Mouse (Mus musculus) midbrain, embryonic 10.5 days (tissue): Measurements from ENCODE around the gene Synj2. TPM values are rescaled to one million over a fixed set of nuclear protein-coding genes. Genes with fewer than 3 reads are reported as not detected.

Experiments
- DNase-seq: peaks from one replicate; pipeline ENCODE4 v3.0.0-alpha.2; 2017; ENCODE audit warnings: low spot score
- H3K27ac ChIP-seq: fragments of 300-500 bp; sonication (generic); replicated peaks from 2 replicates; pipeline ENCODE4 v1.5.1; 2016; ENCODE audit warnings: mild to moderate bottlenecking
- H3K27me3 ChIP-seq: fragments of 300-500 bp; sonication (generic); 2 replicates; pipeline ENCODE4 v1.6.1; 2016; ENCODE audit warnings: low read depth, mild to moderate bottlenecking; ENCODE audit not compliant: poor library complexity, severe bottlenecking
- H3K36me3 ChIP-seq: fragments of 300-500 bp; sonication (generic); 2 replicates; pipeline ENCODE4 v1.6.1; 2016; ENCODE audit warnings: mild to moderate bottlenecking, moderate library complexity
- H3K4me1 ChIP-seq: fragments of 300-500 bp; sonication (generic); 2 replicates; pipeline ENCODE4 v1.6.1; 2016
- H3K4me3 ChIP-seq: fragments of 300-500 bp; sonication (generic); 2 replicates; pipeline ENCODE4 v1.5.1; 2016; ENCODE audit warnings: mild to moderate bottlenecking, moderate library complexity
- H3K9me3 ChIP-seq: fragments of 300-500 bp; sonication (generic); replicated peaks from 2 replicates; pipeline ENCODE4 v1.6.1; 2016; ENCODE audit warnings: mild to moderate bottlenecking
- WGBS: fragments of 180-500 bp; shearing (Covaris S2); methylation state at CpG from one replicate; pipeline ENCODE4 v1.1.7; 2016; 5-methylcytosine and 5-hydroxymethylcytosine counted together
- polyA plus RNA-seq: library from polyadenylated mRNA; unstranded; fragments of >200 nt; fragmentation: Nextera tagmentation; extraction: Ambion mirVana; gene quantifications from 2 replicates; pipeline ENCODE4 v1.2.1, GENCODE M21; 2016

Synj2 gene
- polyA plus RNA-seq, 1 experiment from 2014 or later, result 0.88 TPM

DNA sequence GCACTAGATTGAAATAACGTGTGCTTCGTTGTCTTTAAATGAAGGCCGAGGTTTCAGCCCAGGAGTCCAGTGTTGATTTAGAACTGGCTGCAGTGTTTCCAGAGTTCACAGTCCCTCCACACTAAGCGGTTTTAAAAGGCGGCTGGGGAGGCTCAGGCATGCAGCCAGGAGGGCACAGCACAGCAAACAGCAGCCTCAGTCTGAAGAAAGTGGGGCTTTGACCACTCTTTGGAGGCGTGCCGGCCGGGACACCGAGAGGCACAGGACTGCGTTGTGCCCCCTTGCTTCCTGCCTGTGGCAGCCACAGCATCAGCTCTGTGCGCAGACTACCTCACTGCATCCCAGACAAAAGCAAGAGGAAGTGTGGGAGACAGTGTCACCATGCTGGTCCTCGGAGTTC is 29.5 kb upstream of the Synj2 start:
- Histone ChIP-seq H3K9me3 (no peaks in the 10 kb centered on the region), H3K36me3 (peaks cover 8% of the 10 kb centered on the region; the same call in 1 of the 2 replicates), H3K4me3 (no peak overlapping the region), H3K27me3 (no peaks in the 10 kb centered on the region), H3K27ac (no peak overlapping the region), H3K4me1 (peaks cover 8% of the 10 kb centered on the region; the same call in 1 of the 2 replicates)
- no peak for DNase-seq
- 75% methylated on average over 12 of the region's 12 CpGs for WGBS

DNA sequence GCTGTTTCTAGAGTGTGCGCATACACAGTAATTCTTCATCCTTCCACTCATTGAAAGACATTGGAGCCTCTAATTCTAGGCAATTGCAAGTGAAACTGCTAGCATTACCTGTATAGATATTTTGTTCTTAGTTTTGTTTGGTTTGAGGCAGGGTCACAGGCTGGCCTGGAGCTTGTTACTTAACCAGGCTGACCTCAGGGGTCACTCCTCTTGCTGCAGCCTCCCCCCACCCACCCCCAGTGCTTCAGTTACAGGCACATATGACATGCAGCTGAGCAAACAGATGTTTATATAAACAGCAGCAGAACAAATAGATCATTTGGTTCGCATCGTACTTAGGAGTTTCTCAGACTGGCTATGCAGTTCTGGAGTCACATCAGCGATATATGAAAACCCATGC is 28.3 kb upstream of the Synj2 start:
- no peak overlapping the region for H3K27ac ChIP-seq
- H3K9me3 ChIP-seq, result no peaks in the 10 kb centered on the region
- peaks cover 8% of the 10 kb centered on the region; the same call in 1 of the 2 replicates for H3K4me1 ChIP-seq
- no peaks in the 10 kb centered on the region for H3K27me3 ChIP-seq
- WGBS, result 88% methylated on average over 4 of the region's 4 CpGs
- H3K4me3 ChIP-seq, result no peak overlapping the region
- DNase-seq, result no peak
- H3K36me3 ChIP-seq, result peaks cover 7% of the 10 kb centered on the region; the same call in 1 of the 2 replicates

DNA sequence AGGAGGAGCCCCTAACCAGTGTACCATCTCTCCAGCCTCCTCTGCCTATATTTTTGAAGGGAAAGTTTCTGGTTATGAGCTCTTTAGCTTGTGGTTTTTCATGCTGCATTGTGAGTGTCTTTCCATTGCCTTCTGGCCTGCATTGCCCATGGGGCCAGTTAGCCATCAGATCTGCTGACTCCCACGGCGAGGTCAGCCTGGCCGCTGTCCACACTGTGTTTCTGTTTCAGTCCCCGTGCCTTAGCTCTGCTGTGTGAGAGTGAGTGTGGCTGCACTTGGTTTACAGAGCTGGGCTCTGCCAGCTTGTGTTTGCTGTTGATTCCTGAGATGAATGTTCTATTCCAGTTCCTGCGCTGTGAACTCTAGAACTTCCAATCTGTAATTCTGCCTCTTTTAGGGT is 26.9 kb upstream of the Synj2 start:
- Histone ChIP-seq H3K9me3 (no peaks in the 10 kb centered on the region), H3K27me3 (no peaks in the 10 kb centered on the region), H3K4me1 (peaks cover 8% of the 10 kb centered on the region; the same call in 1 of the 2 replicates), H3K27ac (no peak overlapping the region), H3K4me3 (no peak overlapping the region), H3K36me3 (peaks cover 11% of the 10 kb centered on the region)
- 88% methylated on average over 5 of the region's 5 CpGs for WGBS
- DNase-seq, result no peak

DNA sequence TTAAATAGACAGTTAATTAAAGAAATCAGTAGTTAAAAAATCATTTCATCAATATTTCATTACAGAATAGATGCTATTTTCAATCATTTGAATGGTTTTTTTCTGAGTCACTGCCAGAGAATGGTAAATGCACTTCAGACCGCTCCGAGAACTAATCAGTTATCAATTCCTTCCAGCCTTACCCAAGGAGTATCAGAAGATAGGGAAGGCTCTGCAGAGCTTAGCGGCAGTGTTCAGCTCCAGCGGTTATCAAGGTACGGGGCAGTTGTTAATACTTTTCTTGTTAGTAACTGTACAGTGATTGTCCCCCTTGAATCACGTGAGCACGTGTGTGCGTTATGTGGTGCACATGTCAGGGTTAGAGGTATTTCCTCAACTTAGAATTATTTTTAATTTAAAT is 19.1 kb upstream of the Synj2 start:
- no peaks in the 10 kb centered on the region for H3K9me3 ChIP-seq
- no peak for DNase-seq
- H3K4me1 ChIP-seq, result no peaks in the 10 kb centered on the region
- no peak overlapping the region for H3K4me3 ChIP-seq
- H3K27me3 ChIP-seq, result no peaks in the 10 kb centered on the region
- 92% methylated on average over 8 of the region's 8 CpGs for WGBS
- H3K36me3 ChIP-seq, result peaks cover 46% of the 10 kb centered on the region
- H3K27ac ChIP-seq, result no peak overlapping the region

DNA sequence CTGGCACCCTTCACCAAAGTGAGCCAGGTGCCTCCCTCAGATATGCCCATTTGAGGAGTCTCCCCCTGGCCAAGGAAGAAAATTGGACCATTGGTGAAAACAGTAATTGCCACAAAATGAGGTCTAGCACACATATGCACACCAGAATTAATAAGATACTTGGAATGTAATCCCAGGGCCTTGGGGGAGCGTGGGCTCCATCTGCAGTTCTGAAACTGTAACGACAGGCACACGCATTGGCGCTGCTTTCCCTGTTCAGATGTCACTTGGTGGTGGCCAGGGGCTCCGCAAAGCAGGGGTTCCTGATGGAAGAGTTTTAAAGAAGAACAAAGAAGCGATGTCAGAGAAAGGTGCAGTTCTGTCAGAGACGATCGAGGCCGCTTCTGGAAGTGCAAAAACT is 17.8 kb upstream of the Synj2 start:
- Histone ChIP-seq H3K4me1 (no peaks in the 10 kb centered on the region), H3K27me3 (no peaks in the 10 kb centered on the region), H3K9me3 (no peaks in the 10 kb centered on the region), H3K36me3 (peaks cover 58% of the 10 kb centered on the region), H3K4me3 (no peak overlapping the region), H3K27ac (no peak overlapping the region)
- 69% methylated on average over 9 of the region's 9 CpGs for WGBS
- no peak for DNase-seq

DNA sequence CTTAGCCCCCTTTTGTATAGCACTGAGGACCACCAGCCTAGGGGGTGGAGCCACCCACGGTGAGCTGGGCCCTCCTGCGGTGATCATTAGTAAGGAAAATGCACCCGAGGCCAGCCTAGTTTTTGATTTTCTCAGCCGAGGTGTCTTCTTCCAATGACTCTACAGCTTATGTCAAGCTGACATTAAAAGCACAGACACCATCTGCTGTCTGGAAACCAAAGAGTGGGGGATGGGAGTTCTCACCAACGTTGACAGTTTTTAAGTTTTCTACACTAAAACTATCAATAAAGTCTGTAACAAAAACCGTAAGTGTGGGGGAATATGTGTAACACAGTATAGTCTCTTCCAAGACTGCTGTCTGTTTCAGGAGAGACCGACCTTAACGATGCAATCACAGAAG is 16.8 kb upstream of the Synj2 start:
- DNase-seq, result no peak
- H3K4me1 ChIP-seq, result no peaks in the 10 kb centered on the region
- H3K9me3 ChIP-seq, result no peaks in the 10 kb centered on the region
- H3K4me3 ChIP-seq, result no peak overlapping the region
- peaks cover 50% of the 10 kb centered on the region for H3K36me3 ChIP-seq
- no peak overlapping the region for H3K27ac ChIP-seq
- WGBS, result 71% methylated on average over 8 of the region's 8 CpGs
- no peaks in the 10 kb centered on the region for H3K27me3 ChIP-seq

DNA sequence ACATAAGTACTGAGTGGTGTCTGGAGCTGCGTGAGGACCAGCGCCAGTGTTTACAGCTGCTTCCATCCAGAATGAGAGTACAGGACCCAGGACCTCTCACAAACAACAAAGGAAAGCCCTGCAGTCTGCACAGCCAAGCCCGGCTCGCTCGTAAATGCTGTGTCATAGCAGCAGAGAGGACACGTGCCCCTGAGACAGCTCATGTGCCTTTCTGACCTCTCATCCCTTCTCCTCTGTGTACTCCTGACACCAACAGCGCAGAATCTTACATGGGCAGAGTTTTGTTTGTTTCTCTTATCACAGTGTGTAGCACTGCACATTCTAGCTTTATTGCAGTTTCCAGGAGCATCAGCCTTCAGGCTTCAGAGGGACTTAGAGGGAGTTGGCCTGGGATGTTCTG is 14.4 kb upstream of the Synj2 start:
- Histone ChIP-seq H3K4me1 (no peaks in the 10 kb centered on the region), H3K36me3 (peaks cover 46% of the 10 kb centered on the region), H3K27me3 (no peaks in the 10 kb centered on the region), H3K27ac (no peak overlapping the region), H3K4me3 (no peak overlapping the region), H3K9me3 (no peaks in the 10 kb centered on the region)
- no peak for DNase-seq
- WGBS, result 81% methylated on average over 7 of the region's 7 CpGs

DNA sequence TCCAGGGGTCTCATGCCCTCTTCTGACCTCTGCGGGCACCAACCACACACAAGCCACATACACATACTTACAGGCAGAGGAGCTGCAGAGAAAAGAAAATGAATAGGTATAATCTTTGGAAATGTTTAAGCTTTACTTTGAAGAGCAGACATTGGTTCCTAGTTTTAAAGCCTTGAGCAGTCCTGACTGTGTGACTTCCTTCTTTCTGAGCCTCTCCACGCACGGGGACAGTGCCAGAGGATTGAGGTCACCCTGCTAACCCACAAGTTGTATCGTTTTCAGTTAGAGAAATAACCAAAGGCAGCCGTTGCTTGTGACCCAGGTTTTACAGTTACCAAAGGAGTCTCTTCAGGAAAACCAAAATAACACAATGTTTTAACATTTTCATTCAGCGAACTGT is 12.0 kb upstream of the Synj2 start:
- Histone ChIP-seq H3K27ac (no peak overlapping the region), H3K36me3 (peaks cover 37% of the 10 kb centered on the region), H3K27me3 (no peaks in the 10 kb centered on the region), H3K9me3 (no peaks in the 10 kb centered on the region), H3K4me1 (peaks cover 2% of the 10 kb centered on the region), H3K4me3 (no peak overlapping the region)
- DNase-seq, result no peak
- 90% methylated on average over 6 of the region's 6 CpGs for WGBS

DNA sequence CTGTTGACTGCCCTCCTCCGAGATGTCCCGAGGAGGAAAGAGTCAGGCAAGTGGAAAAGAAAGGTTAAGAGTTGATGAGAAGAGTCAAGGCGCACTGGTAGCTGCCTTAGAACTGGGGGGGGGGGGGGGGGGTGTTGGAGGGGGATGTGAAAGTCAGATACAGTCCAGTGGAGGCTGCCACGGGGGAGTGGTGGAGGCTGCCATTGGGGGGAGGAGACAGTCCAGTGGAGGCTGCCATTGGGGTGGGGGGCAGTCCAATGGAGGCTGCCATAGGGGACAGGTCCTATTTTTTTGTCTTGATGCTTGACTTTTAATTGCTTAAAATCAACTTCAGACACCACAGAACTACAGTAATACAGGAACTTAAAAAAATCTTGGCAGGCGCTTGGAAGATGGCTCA is 8.9 kb upstream of the Synj2 start:
- Histone ChIP-seq H3K9me3 (no peaks in the 10 kb centered on the region), H3K27me3 (peaks cover 2% of the 10 kb centered on the region), H3K4me1 (peaks cover 25% of the 10 kb centered on the region), H3K36me3 (peaks cover 21% of the 10 kb centered on the region), H3K27ac (no peak overlapping the region), H3K4me3 (no peak overlapping the region)
- DNase-seq, result no peak
- 82% methylated on average over 5 of the region's 5 CpGs for WGBS

DNA sequence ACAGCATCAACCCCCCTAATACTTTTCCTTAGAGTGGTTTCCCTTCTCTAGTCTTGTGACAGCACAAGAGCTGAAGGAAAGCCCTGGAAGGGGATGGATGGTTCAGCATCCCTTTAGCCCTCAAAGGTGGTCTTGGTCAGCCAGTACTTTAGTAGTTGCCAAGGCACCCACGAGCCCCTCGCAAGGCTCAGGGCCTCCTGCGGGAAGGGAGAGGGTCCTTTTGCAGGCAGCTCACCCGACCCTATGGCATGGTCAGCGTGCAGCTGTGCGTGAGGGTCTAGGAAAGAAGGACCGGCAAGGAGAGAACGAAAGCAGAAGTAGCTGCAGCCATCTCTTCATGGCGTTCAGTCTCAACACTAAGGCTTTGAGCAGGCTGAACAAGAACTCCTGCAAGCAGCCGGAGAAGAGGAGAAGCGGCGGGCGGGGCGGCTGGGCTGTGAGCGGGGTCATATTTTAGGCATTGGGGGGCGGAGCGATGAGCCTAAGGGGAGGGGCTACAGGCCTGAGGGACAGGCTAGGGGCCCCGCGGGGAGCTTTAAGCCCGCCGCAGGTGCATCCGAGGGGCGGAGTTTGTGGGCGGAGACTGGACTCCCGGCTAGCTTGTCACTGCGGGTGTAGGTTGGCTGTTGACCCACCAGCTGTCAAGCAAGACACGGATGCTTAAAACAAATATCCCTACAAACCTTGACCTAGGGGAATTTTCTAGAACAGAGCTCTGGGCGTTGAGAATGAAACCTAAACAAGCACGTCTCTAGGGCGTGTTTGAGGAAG is 6.3 kb upstream of the Synj2 start:
- H3K27ac ChIP-seq, result peak overlapping the region; percentile 76

DNA sequence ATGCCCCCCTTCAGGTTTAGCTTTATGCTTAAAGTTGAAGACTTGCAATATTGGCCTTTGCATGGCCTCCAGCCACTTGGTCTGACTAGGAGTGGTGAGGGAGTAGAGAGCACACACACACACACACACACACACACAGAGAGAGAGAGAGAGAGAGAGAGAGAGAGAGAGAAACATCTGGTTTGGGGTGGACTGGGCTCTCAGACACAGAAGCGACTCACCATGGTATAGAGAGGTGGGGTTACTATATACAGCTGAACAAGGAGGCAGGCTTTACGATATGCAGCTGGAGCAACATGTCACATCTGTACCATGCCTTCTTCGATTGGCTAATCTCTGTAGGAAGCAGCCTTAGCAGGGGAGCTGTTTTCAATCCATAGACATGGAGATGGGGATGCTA is 5.4 kb upstream of the Synj2 start:
- WGBS, result 79% methylated on average over 3 of the region's 3 CpGs

More for the DNA sequence above, 6.3 kb upstream of the Synj2 start:
- Histone ChIP-seq H3K27me3 (peaks cover 28% of the 10 kb centered on the region), H3K36me3 (peaks cover 5% of the 10 kb centered on the region; the same call in 1 of the 2 replicates), H3K9me3 (no peaks in the 10 kb centered on the region), H3K4me1 (peaks cover 25% of the 10 kb centered on the region), H3K4me3 (peak overlapping the region; percentile 54)
- DNase-seq, result peak; percentile 84
- WGBS, result under 1% methylated on average over 30 of the region's 30 CpGs

DNA sequence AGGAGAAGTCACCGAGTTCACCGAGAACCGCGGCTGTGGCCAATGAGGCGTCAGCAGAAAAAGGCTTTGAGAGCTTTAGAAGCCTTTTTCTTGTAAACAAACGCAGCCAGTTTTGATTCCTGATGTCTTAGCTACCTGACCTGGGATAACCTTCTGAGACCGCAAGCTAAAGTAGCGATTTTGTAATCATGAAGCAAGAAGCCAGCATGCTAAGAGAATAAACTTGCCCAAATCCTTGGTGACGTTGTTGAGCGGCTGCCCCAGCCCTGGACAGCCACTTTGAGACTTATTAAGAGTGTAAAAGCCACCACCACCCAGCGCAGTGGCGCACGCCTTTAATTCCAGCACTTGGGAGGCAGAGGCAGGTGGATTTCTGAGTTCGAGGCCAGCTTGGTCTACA is 4.8 kb upstream of the Synj2 start:
- WGBS, result 59% methylated on average over 14 of the region's 14 CpGs
- Histone ChIP-seq H3K9me3 (no peaks in the 10 kb centered on the region), H3K27ac (no peak overlapping the region), H3K27me3 (peaks cover 43% of the 10 kb centered on the region), H3K4me1 (peaks cover 34% of the 10 kb centered on the region), H3K4me3 (no peak overlapping the region), H3K36me3 (no peaks in the 10 kb centered on the region)
- no peak for DNase-seq

More for the DNA sequence above, 5.4 kb upstream of the Synj2 start:
- Histone ChIP-seq H3K27ac (no peak overlapping the region), H3K27me3 (peaks cover 37% of the 10 kb centered on the region), H3K36me3 (no peaks in the 10 kb centered on the region), H3K4me1 (peaks cover 28% of the 10 kb centered on the region), H3K9me3 (no peaks in the 10 kb centered on the region), H3K4me3 (no peak overlapping the region)
- no peak for DNase-seq

DNA sequence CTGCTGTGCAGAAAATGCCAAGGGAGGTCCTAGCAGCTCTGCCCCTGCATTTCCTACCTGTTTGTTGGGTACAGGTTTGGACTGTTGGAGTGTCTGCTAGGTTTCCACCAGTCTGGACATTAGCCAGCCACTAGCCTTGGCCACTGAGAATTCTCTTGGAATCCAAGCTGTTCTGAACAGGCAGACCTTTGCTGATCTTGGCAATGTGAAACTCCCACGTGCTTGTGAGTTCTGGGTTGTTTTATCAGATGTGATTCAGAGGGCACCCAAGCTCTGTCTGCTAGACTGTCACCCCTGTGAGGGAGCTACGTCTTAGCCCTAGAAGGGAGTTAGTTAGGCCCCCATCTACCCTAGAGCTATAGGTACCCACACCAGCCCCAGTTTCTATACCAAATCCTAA is 3.6 kb upstream of the Synj2 start:
- Histone ChIP-seq H3K27ac (no peak overlapping the region), H3K36me3 (no peaks in the 10 kb centered on the region), H3K9me3 (no peaks in the 10 kb centered on the region), H3K4me1 (peaks cover 42% of the 10 kb centered on the region), H3K4me3 (no peak overlapping the region), H3K27me3 (peaks cover 55% of the 10 kb centered on the region)
- 88% methylated on average over 2 of the region's 2 CpGs for WGBS
- no peak for DNase-seq
